Mouse (Mus musculus) limb, embryonic 12.5 days (tissue): ENCODE data around the gene Pde4d. TPM values are rescaled to one million over a fixed set of nuclear protein-coding genes. Genes with fewer than 3 reads are reported as not detected.

ENCODE experiments used
- ATAC-seq: fragments of 200-750 bp; cut with Nextera tagmentation; 2 replicates; pipeline ENCODE4 v1.8.0; 2017; ENCODE audit warnings: low read depth, moderate TSS enrichment; ENCODE audit not compliant: insufficient number of reproducible peaks, insufficient read depth, low FRiP score, low TSS enrichment
- H3K27ac ChIP-seq: fragments of 300-500 bp; sonication (generic); 2 replicates; pipeline ENCODE4 v1.5.1; 2016; ENCODE audit warnings: mild to moderate bottlenecking, moderate library complexity
- H3K27me3 ChIP-seq: fragments of 300-500 bp; sonication (generic); 2 replicates; pipeline ENCODE4 v1.6.1; 2016; ENCODE audit warnings: mild to moderate bottlenecking, moderate library complexity
- H3K36me3 ChIP-seq: fragments of 300-500 bp; sonication (generic); 2 replicates; pipeline ENCODE4 v1.6.1; 2016; ENCODE audit warnings: mild to moderate bottlenecking, moderate library complexity
- H3K4me1 ChIP-seq: fragments of 300-500 bp; sonication (generic); replicated peaks from 2 replicates; pipeline ENCODE4 v1.6.1; 2016
- H3K4me2 ChIP-seq: fragments of 300-500 bp; sonication (generic); 2 replicates; pipeline ENCODE4 v1.6.1; 2016; ENCODE audit warnings: mild to moderate bottlenecking, moderate library complexity
- H3K4me3 ChIP-seq: fragments of 300-500 bp; sonication (generic); replicated peaks from 2 replicates; pipeline ENCODE4 v1.5.1; 2016; ENCODE audit warnings: mild to moderate bottlenecking
- H3K9ac ChIP-seq: fragments of 300-500 bp; sonication (generic); replicated peaks from 2 replicates; pipeline ENCODE4 v1.6.1; 2016; ENCODE audit warnings: mild to moderate bottlenecking, moderate library complexity
- H3K9me3 ChIP-seq: fragments of 300-500 bp; sonication (generic); 2 replicates; pipeline ENCODE4 v1.6.1; 2016; ENCODE audit warnings: mild to moderate bottlenecking, moderate library complexity
- WGBS: fragments of 180-500 bp; shearing (Covaris S2); methylation state at CpG from one replicate; pipeline ENCODE4 v1.1.7; 2016; 5-methylcytosine and 5-hydroxymethylcytosine counted together
- polyA plus RNA-seq: library from polyadenylated mRNA; unstranded; fragments of >200 nt; fragmentation: Nextera tagmentation; extraction: Ambion mirVana; gene quantifications from 2 replicates; pipeline ENCODE4 v1.2.1, GENCODE M21; 2016

Pde4d gene
- polyA plus RNA-seq, 1 experiment from 2014 or later, result 23.7 TPM

- no peaks in the 10 kb centered on the region for H3K36me3 ChIP-seq
- no peak overlapping the region for H3K27ac ChIP-seq
- 0 out of 2 replicates have a peak, but pooled peaks cover 5% of the 10 kb centered on the region for H3K4me1 ChIP-seq
- no peak overlapping the region for H3K9ac ChIP-seq
- no peak overlapping the region for H3K4me2 ChIP-seq
- WGBS, result 65% methylated on average over 2 of the region's 2 CpGs
- H3K9me3 ChIP-seq, result 0 out of 2 replicates have a peak, but pooled peaks cover 9% of the 10 kb centered on the region
- no peaks in the 10 kb centered on the region for H3K27me3 ChIP-seq
- no peak for ATAC-seq
- H3K4me3 ChIP-seq, result no peak overlapping the region
Measured at GRCm38 (mm10) chr13:109424906-109425305, 975.2 kb downstream of the Pde4d start.

- Histone ChIP-seq H3K36me3 (no peaks in the 10 kb centered on the region), H3K27ac (no peak overlapping the region), H3K4me1 (0 out of 2 replicates have a peak, but pooled peaks cover 5% of the 10 kb centered on the region), H3K9me3 (0 out of 2 replicates have a peak, but pooled peaks cover 9% of the 10 kb centered on the region), H3K4me2 (no peak overlapping the region), H3K27me3 (no peaks in the 10 kb centered on the region), H3K9ac (no peak overlapping the region), H3K4me3 (no peak overlapping the region)
- WGBS, result 65% methylated on average over 13 of the region's 13 CpGs
- no peak for ATAC-seq
Measured at GRCm38 (mm10) chr13:109425548-109425947, 975.8 kb downstream of the Pde4d start.

- no peak for ATAC-seq
- Histone ChIP-seq H3K27me3 (no peaks in the 10 kb centered on the region), H3K9me3 (0 out of 2 replicates have a peak, but pooled peaks cover 7% of the 10 kb centered on the region), H3K4me3 (no peak overlapping the region), H3K36me3 (no peaks in the 10 kb centered on the region), H3K9ac (no peak overlapping the region), H3K27ac (no peak overlapping the region), H3K4me2 (no peak overlapping the region), H3K4me1 (0 out of 2 replicates have a peak, but pooled peaks cover 5% of the 10 kb centered on the region)
- 84% methylated on average over 5 of the region's 5 CpGs for WGBS
Measured at GRCm38 (mm10) chr13:109426058-109426457, 976.3 kb downstream of the Pde4d start.

GRCm38 (mm10) chr13:109427541-109427940, 977.8 kb downstream of the Pde4d start:
- 73% methylated on average over 7 of the region's 7 CpGs for WGBS
- no peak overlapping the region for H3K4me2 ChIP-seq
- H3K9ac ChIP-seq, result no peak overlapping the region
- no peaks in the 10 kb centered on the region for H3K9me3 ChIP-seq
- ATAC-seq, result no peak
- no peaks in the 10 kb centered on the region for H3K27me3 ChIP-seq
- H3K36me3 ChIP-seq, result no peaks in the 10 kb centered on the region
- H3K4me3 ChIP-seq, result no peak overlapping the region
- H3K4me1 ChIP-seq, result 0 out of 2 replicates have a peak, but pooled peaks cover 5% of the 10 kb centered on the region
- no peak overlapping the region for H3K27ac ChIP-seq

GRCm38 (mm10) chr13:109429544-109429943, 979.8 kb downstream of the Pde4d start:
- no peak overlapping the region for H3K27ac ChIP-seq
- H3K9me3 ChIP-seq, result no peaks in the 10 kb centered on the region
- ATAC-seq, result no peak
- H3K4me3 ChIP-seq, result no peak overlapping the region
- 77% methylated on average over 2 of the region's 2 CpGs for WGBS
- no peaks in the 10 kb centered on the region for H3K27me3 ChIP-seq
- H3K36me3 ChIP-seq, result no peaks in the 10 kb centered on the region
- H3K9ac ChIP-seq, result no peak overlapping the region
- H3K4me2 ChIP-seq, result no peak overlapping the region
- 0 out of 2 replicates have a peak, but pooled peaks cover 5% of the 10 kb centered on the region for H3K4me1 ChIP-seq

GRCm38 (mm10) chr13:109437231-109437776, 987.6 kb downstream of the Pde4d start:
- no peak for ATAC-seq
- 0 out of 2 replicates have a peak, but pooled peaks cover 5% of the 10 kb centered on the region for H3K4me1 ChIP-seq
- H3K9me3 ChIP-seq, result no peaks in the 10 kb centered on the region
- no peak overlapping the region for H3K4me2 ChIP-seq
- H3K27ac ChIP-seq, result no peak overlapping the region
- 76% methylated on average over 4 of the region's 4 CpGs for WGBS
- no peaks in the 10 kb centered on the region for H3K27me3 ChIP-seq
- H3K36me3 ChIP-seq, result no peaks in the 10 kb centered on the region
- H3K4me3 ChIP-seq, result no peak overlapping the region
- no peak overlapping the region for H3K9ac ChIP-seq

GRCm38 (mm10) chr13:109439436-109440161, 989.9 kb downstream of the Pde4d start:
- Histone ChIP-seq H3K27ac (peak overlapping the region; percentile 78), H3K4me1 (0 out of 2 replicates have a peak, but pooled peaks cover 8% of the 10 kb centered on the region), H3K4me2 (peak overlapping the region; percentile 75), H3K4me3 (peak overlapping the region; percentile 52), H3K36me3 (no peaks in the 10 kb centered on the region), H3K9me3 (no peaks in the 10 kb centered on the region), H3K9ac (no peak overlapping the region), H3K27me3 (no peaks in the 10 kb centered on the region)
- 61% methylated on average over 5 of the region's 5 CpGs for WGBS
- ATAC-seq, result no peak

GRCm38 (mm10) chr13:109440331-109440730, 990.6 kb downstream of the Pde4d start:
- H3K9me3 ChIP-seq, result no peaks in the 10 kb centered on the region
- H3K27me3 ChIP-seq, result no peaks in the 10 kb centered on the region
- H3K4me1 ChIP-seq, result 0 out of 2 replicates have a peak, but pooled peaks cover 8% of the 10 kb centered on the region
- H3K36me3 ChIP-seq, result no peaks in the 10 kb centered on the region
- H3K9ac ChIP-seq, result peak overlapping the region; percentile 46; the same call in 1 of the 2 replicates
- H3K4me2 ChIP-seq, result peak overlapping the region; percentile 75
- H3K27ac ChIP-seq, result peak overlapping the region; percentile 78
- peak overlapping the region; percentile 52 for H3K4me3 ChIP-seq
- ATAC-seq, result peak; percentile 68; the same call in 1 of the 2 replicates
- under 1% methylated on average over 8 of the region's 8 CpGs for WGBS

GRCm38 (mm10) chr13:109440881-109441280, 991.1 kb downstream of the Pde4d start:
- H3K9me3 ChIP-seq, result no peaks in the 10 kb centered on the region
- H3K27ac ChIP-seq, result peak overlapping the region; percentile 78
- peak overlapping the region; percentile 46; the same call in 1 of the 2 replicates for H3K9ac ChIP-seq
- peak overlapping the region; percentile 75 for H3K4me2 ChIP-seq
- H3K4me3 ChIP-seq, result peak overlapping the region; percentile 52
- H3K4me1 ChIP-seq, result 0 out of 2 replicates have a peak, but pooled peaks cover 8% of the 10 kb centered on the region
- ATAC-seq, result peak; percentile 98
- H3K36me3 ChIP-seq, result no peaks in the 10 kb centered on the region
- H3K27me3 ChIP-seq, result no peaks in the 10 kb centered on the region
- under 1% methylated on average over 12 of the region's 12 CpGs for WGBS

- no peak for ATAC-seq
- WGBS, result 29% methylated on average over 12 of the region's 12 CpGs
Measured at GRCm38 (mm10) chr13:109441401-109441973, 991.7 kb downstream of the Pde4d start.

GRCm38 (mm10) chr13:109446138-109446537, 996.4 kb downstream of the Pde4d start:
- Histone ChIP-seq H3K36me3 (no peaks in the 10 kb centered on the region), H3K9me3 (peaks cover 2% of the 10 kb centered on the region; the same call in 1 of the 2 replicates)

More at GRCm38 (mm10) chr13:109441401-109441973, 991.7 kb downstream of the Pde4d start:
- Histone ChIP-seq H3K36me3 (no peaks in the 10 kb centered on the region), H3K27ac (no peak overlapping the region), H3K4me1 (0 out of 2 replicates have a peak, but pooled peaks cover 8% of the 10 kb centered on the region), H3K27me3 (no peaks in the 10 kb centered on the region), H3K4me3 (peak overlapping the region; percentile 52), H3K9me3 (no peaks in the 10 kb centered on the region), H3K4me2 (peak overlapping the region; percentile 75), H3K9ac (no peak overlapping the region)

More at GRCm38 (mm10) chr13:109446138-109446537, 996.4 kb downstream of the Pde4d start:
- Histone ChIP-seq H3K4me2 (no peak overlapping the region), H3K27ac (no peak overlapping the region), H3K4me3 (no peak overlapping the region), H3K27me3 (no peaks in the 10 kb centered on the region), H3K4me1 (0 out of 2 replicates have a peak, but pooled peaks cover 3% of the 10 kb centered on the region), H3K9ac (no peak overlapping the region)
- no peak for ATAC-seq
- WGBS, result 82% methylated on average over 7 of the region's 7 CpGs
